Mouse (Mus musculus) MEL (cell line): Measurements from ENCODE around the gene Zcchc24.

Source experiments
- CTCF ChIP-seq, 3 experiments: IDR thresholded peaks in 2 of 3; conservative IDR thresholded peaks in 1 of 3; 2 replicates each; pipeline ENCODE4 v1.5.1; 2011 to 2012; ENCODE audit warnings: low read length in 3 of 3, low read depth in 2 of 3, mild to moderate bottlenecking in 2 of 3, improper control_type of control experiment in 1 of 3, inconsistent platforms in 1 of 3, mixed read lengths in 1 of 3, moderate library complexity in 1 of 3; ENCODE audit not compliant: control insufficient read depth in 1 of 3, insufficient read depth in 1 of 3, poor library complexity in 1 of 3, severe bottlenecking in 1 of 3
- ELF1 ChIP-seq: IDR thresholded peaks from 2 replicates; pipeline ENCODE4 v1.6.1; 2014; ENCODE audit warnings: low read depth, mild to moderate bottlenecking, inconsistent platforms, low read length, improper control_type of control experiment, moderate library complexity
- EP300 ChIP-seq, 2 experiments: IDR thresholded peaks; 2 replicates each; pipeline ENCODE4 v1.6.1; 2011; ENCODE audit warnings: improper control_type of control experiment in 2 of 2, low read length in 2 of 2, low read depth in 1 of 2, mild to moderate bottlenecking in 1 of 2
- GATA1 ChIP-seq: IDR thresholded peaks from 2 replicates; pipeline ENCODE4 v1.6.1; 2011; ENCODE audit warnings: low read depth, low read length, improper control_type of control experiment
- HCFC1 ChIP-seq: IDR thresholded peaks from 2 replicates; pipeline ENCODE4 v1.6.1; 2012; ENCODE audit warnings: low read depth, mild to moderate bottlenecking, inconsistent platforms, low read length, improper control_type of control experiment, moderate library complexity
- MAX ChIP-seq: IDR thresholded peaks from 2 replicates; pipeline ENCODE4 v1.6.1; 2011; ENCODE audit warnings: low read length, improper control_type of control experiment
- MEF2A ChIP-seq: IDR thresholded peaks from 2 replicates; pipeline ENCODE4 v1.6.1; 2014; ENCODE audit warnings: low read depth, mild to moderate bottlenecking, inconsistent platforms, low read length, improper control_type of control experiment; ENCODE audit not compliant: poor library complexity, insufficient replicate concordance, severe bottlenecking; ENCODE audit errors: extremely low read depth
- POLR2A ChIP-seq, 2 experiments: IDR thresholded peaks; 2 replicates each; pipeline ENCODE4 v1.6.1; 2011 to 2012; ENCODE audit warnings: low read length in 2 of 2, mild to moderate bottlenecking in 2 of 2, control low read depth in 1 of 2, improper control_type of control experiment in 1 of 2, low read depth in 1 of 2, moderate library complexity in 1 of 2; ENCODE audit not compliant: control insufficient read depth in 1 of 2, insufficient read depth in 1 of 2, poor library complexity in 1 of 2
- TAL1 ChIP-seq: IDR thresholded peaks from 2 replicates; pipeline ENCODE4 v1.6.1; 2012; ENCODE audit warnings: mild to moderate bottlenecking, inconsistent platforms, low read length, moderate library complexity, mixed read lengths
- TCF12 ChIP-seq: IDR thresholded peaks from 2 replicates; pipeline ENCODE4 v1.6.1; 2014; ENCODE audit warnings: low read depth, mild to moderate bottlenecking, inconsistent platforms, low read length, improper control_type of control experiment, moderate library complexity
- ZMIZ1 ChIP-seq: IDR thresholded peaks from 2 replicates; pipeline ENCODE4 v1.6.1; 2012; ENCODE audit warnings: low read depth, mild to moderate bottlenecking, inconsistent platforms, low read length, improper control_type of control experiment, moderate library complexity
- ZNF384 ChIP-seq: IDR thresholded peaks from 2 replicates; pipeline ENCODE4 v1.6.1; 2012; ENCODE audit warnings: low read depth, mild to moderate bottlenecking, inconsistent platforms, low read length, improper control_type of control experiment

DNA sequence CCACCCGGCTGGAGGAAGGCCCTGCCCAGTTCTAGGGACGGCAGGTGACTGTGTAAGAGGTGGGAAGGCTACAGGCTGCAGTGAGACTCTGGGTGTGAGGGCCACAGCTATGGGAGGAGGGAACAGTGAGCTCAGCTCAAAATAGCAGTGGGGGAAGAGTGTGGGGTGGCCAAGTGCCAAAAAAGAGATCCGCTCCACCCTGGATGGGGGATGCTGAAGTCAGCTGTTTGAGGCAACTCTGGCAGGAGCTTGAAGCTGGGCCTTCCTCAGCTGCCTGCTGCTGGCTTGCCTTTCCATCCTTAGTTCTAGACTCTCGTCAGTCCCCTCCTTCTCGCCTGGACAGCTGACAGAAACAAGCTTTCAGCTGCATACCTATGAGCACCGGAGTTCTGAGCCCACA lies 32.2 kb downstream of the Zcchc24 start:
- TF ChIP-seq POLR2A (IDR thresholded peaks at IDR 0.05; ENCODE audit: control insufficient read depth in 1 of 2, insufficient read depth in 1 of 2, low read depth in 1 of 2, low read length in 2 of 2, poor library complexity in 1 of 2) = no peak
- TF ChIP-seq HCFC1 = no peak
- TF ChIP-seq CTCF (IDR thresholded peaks at IDR 0.05 in 2 of 3, conservative IDR thresholded peaks at IDR 0.05 in 1 of 3; ENCODE audit: control insufficient read depth in 1 of 3, insufficient read depth in 1 of 3, low read depth in 2 of 3, low read length in 3 of 3, poor library complexity in 1 of 3, severe bottlenecking in 1 of 3) = no peak
- no peak for TF ChIP-seq ZMIZ1
- no peak for TF ChIP-seq TAL1
- no peak for TF ChIP-seq MAX
- TF ChIP-seq EP300 (IDR thresholded peaks at IDR 0.05; ENCODE audit: low read depth in 1 of 2, low read length in 2 of 2) = no peak
- no peak for TF ChIP-seq TCF12
- TF ChIP-seq MEF2A = no peak
- no peak for TF ChIP-seq GATA1
- TF ChIP-seq ZNF384 = no peak
- TF ChIP-seq ELF1 = no peak
